Mouse (Mus musculus) CD4-positive, CD25-positive, alpha-beta regulatory T cell, adult 2 months (primary cell): Measurements from ENCODE around the gene Nmd3.

Experiments
- DNase-seq: peaks from one replicate; pipeline ENCODE4 v3.0.0-alpha.2; 2012; ENCODE audit warnings: low read depth, low spot score

Gene Nmd3

GRCm38 (mm10) chr3:69721814-69722186 lies at the start of gene Nmd3:
Gene Nmd3 (plus strand): TSS chr3:69721985.
- DNase-seq = peak; percentile 97

- DNase-seq = no peak
Observed at GRCm38 (mm10) chr3:69673351-69673750, 48.4 kb upstream of the Nmd3 start.

GRCm38 (mm10) chr3:69674206-69674605 lies 47.6 kb upstream of the Nmd3 start:
- peak; percentile 51 for DNase-seq

GRCm38 (mm10) chr3:69689791-69690190 lies 32.0 kb upstream of the Nmd3 start:
- no peak for DNase-seq

GRCm38 (mm10) chr3:69690939-69691338 lies 30.8 kb upstream of the Nmd3 start:
- DNase-seq = no peak

- DNase-seq = peak; percentile 66
Observed at GRCm38 (mm10) chr3:69699851-69700500, 21.8 kb upstream of the Nmd3 start.

- DNase-seq = peak; percentile 56
Observed at GRCm38 (mm10) chr3:69701905-69702304, 19.9 kb upstream of the Nmd3 start.

- no peak for DNase-seq
Observed at GRCm38 (mm10) chr3:69702421-69702820, 19.4 kb upstream of the Nmd3 start.

GRCm38 (mm10) chr3:69709043-69709929 lies 12.5 kb upstream of the Nmd3 start:
- no peak for DNase-seq

GRCm38 (mm10) chr3:69711907-69712600 lies 9.7 kb upstream of the Nmd3 start:
- DNase-seq = no peak

- DNase-seq = no peak
Observed at GRCm38 (mm10) chr3:69717476-69717875, 4.3 kb upstream of the Nmd3 start.

GRCm38 (mm10) chr3:69722187-69722867 lies 542 bp downstream of the Nmd3 start:
- peak; percentile 67 for DNase-seq

GRCm38 (mm10) chr3:69723161-69723560 lies 1.4 kb downstream of the Nmd3 start:
- DNase-seq = no peak

- DNase-seq = no peak
Observed at GRCm38 (mm10) chr3:69730930-69731329, 9.1 kb downstream of the Nmd3 start.

- no peak for DNase-seq
Observed at GRCm38 (mm10) chr3:69733939-69734338, 12.2 kb downstream of the Nmd3 start.

- no peak for DNase-seq
Observed at GRCm38 (mm10) chr3:69755192-69755591, 33.4 kb downstream of the Nmd3 start.

- DNase-seq = no peak
Observed at GRCm38 (mm10) chr3:69755968-69756367, 34.2 kb downstream of the Nmd3 start.

GRCm38 (mm10) chr3:69756499-69756898 lies 34.7 kb downstream of the Nmd3 start:
- peak; percentile 73 for DNase-seq

- no peak for DNase-seq
Observed at GRCm38 (mm10) chr3:69757456-69757855, 35.7 kb downstream of the Nmd3 start.

GRCm38 (mm10) chr3:69760081-69760480 lies 38.3 kb downstream of the Nmd3 start:
- no peak for DNase-seq

GRCm38 (mm10) chr3:69761195-69761594 lies 39.4 kb downstream of the Nmd3 start:
- no peak for DNase-seq
